Comparison of ENCODE assay signal across 29 mouse cellular contexts in genomic region chr19:40532525-40532924, GRCm38 (mm10). TPM values are rescaled to one million over a fixed set of nuclear protein-coding genes. Genes with fewer than 3 reads are reported as not detected.
DNase-seq lines count a peak whose midpoint lies in the region; ATAC-seq and TF ChIP-seq lines count a peak whose summit lies in the region.
"Had no signal": no experiment of that assay in that cellular context is flagged by ENCODE, and none has a peak within 500 bp of the region (broad histone marks: within the 10 kb centered on the region; RNA-seq: fewer than 3 reads in every experiment).

No protein-coding gene starts in this region.

- no peaks in the 10 kb centered on the region for H3K4me1 ChIP-seq in kidney, adult 2 months (ENCODE audit: control insufficient read depth, insufficient read depth, low read length)
- peaks cover 5% of the 10 kb centered on the region for H3K4me1 ChIP-seq in heart, embryonic 16.5 days (ENCODE audit: control insufficient read depth, insufficient read depth, low read length)
- H3K4me1 ChIP-seq: embryonic facial prominence, embryonic 10.5 days; embryonic facial prominence, embryonic 13.5 days; forebrain, embryonic 12.5 days; forebrain, embryonic 15.5 days; heart, embryonic 15.5 days; hindbrain, embryonic 10.5 days; hindbrain, embryonic 13.5 days; intestine, embryonic 15.5 days had no signal

- no peak overlapping the region for H3K4me2 ChIP-seq in heart, embryonic 16.5 days (ENCODE audit: low read depth, low read length)
- H3K4me2 ChIP-seq: embryonic facial prominence, embryonic 13.5 days; forebrain, embryonic 12.5 days; forebrain, embryonic 15.5 days; heart, embryonic 15.5 days; hindbrain, embryonic 13.5 days; intestine, embryonic 15.5 days had no signal

- 62% methylated on average over 5 of the region's 5 CpGs for WGBS in kidney, adult 2 months
- WGBS in heart, embryonic 16.5 days: 67% methylated on average over 5 of the region's 5 CpGs

- intact Hi-C loops in heart, postnatal 36 days (cut with DNase I): no loop called here
- intact Hi-C loops in heart, postnatal 25 days (cut with DNase I): no loop called here

- TF ChIP-seq CTCF in kidney, adult 2 months (conservative IDR thresholded peaks at IDR 0.05; ENCODE audit: insufficient read depth, insufficient read length, low read depth, low read length): no peak

- H3K9me3 ChIP-seq in heart, embryonic 16.5 days (replicated peaks; ENCODE audit: control insufficient read depth, low read length): no peaks in the 10 kb centered on the region
- H3K9me3 ChIP-seq: embryonic facial prominence, embryonic 13.5 days; forebrain, embryonic 12.5 days; forebrain, embryonic 15.5 days; heart, embryonic 15.5 days; hindbrain, embryonic 10.5 days; hindbrain, embryonic 13.5 days; intestine, embryonic 15.5 days had no signal

- H3K36me3 ChIP-seq in kidney, adult 2 months (ENCODE audit: control insufficient read depth, insufficient read depth, low read length): no peaks in the 10 kb centered on the region
- H3K36me3 ChIP-seq in heart, embryonic 16.5 days (ENCODE audit: control insufficient read depth, insufficient read depth): no peaks in the 10 kb centered on the region
- H3K36me3 ChIP-seq: embryonic facial prominence, embryonic 10.5 days; embryonic facial prominence, embryonic 13.5 days; forebrain, embryonic 12.5 days; forebrain, embryonic 15.5 days; heart, embryonic 15.5 days; hindbrain, embryonic 10.5 days; hindbrain, embryonic 13.5 days; intestine, embryonic 15.5 days had no signal

- peak; percentile 97 for DNase-seq in heart, adult 11 months
- no peak for DNase-seq in heart, postnatal 36 days
- DNase-seq in heart, adult 9 months (ENCODE audit: low spot score in 2 of 2): peak; percentile 39 to 56
- no peak for DNase-seq in heart, postnatal 25 days (ENCODE audit: low spot score)
- peak; percentile 41 for DNase-seq in kidney, adult 2 months
- DNase-seq in kidney, postnatal 25 days: no peak
- no peak for DNase-seq in embryo, embryonic 10.5 days (ENCODE audit: low spot score)
- DNase-seq: adrenal gland, postnatal 10 days; adrenal gland, postnatal 36 days; cerebellum, adult 18-20 months; cerebellum, adult 9-10 months; cerebellum, postnatal 14 days; embryo, embryonic 11 days; gastrocnemius, postnatal 10 days; gastrocnemius, postnatal 36 days; kidney, adult 11 months; kidney, adult 9 months had no signal

- no peak overlapping the region for H3K27ac ChIP-seq in kidney, adult 2 months (ENCODE audit: insufficient read depth, low read depth, low read length)
- H3K27ac ChIP-seq in heart, embryonic 16.5 days (ENCODE audit: low read length): no peak overlapping the region
- H3K27ac ChIP-seq: embryonic facial prominence, embryonic 10.5 days; embryonic facial prominence, embryonic 13.5 days; forebrain, embryonic 12.5 days; forebrain, embryonic 15.5 days; heart, embryonic 15.5 days; hindbrain, embryonic 10.5 days; hindbrain, embryonic 13.5 days; intestine, embryonic 15.5 days had no signal

- H3K4me3 ChIP-seq in kidney, adult 2 months (ENCODE audit: insufficient read depth, low read depth, low read length): no peak overlapping the region
- H3K4me3 ChIP-seq in heart, embryonic 16.5 days (ENCODE audit: low read length): no peak overlapping the region
- H3K4me3 ChIP-seq: embryonic facial prominence, embryonic 10.5 days; embryonic facial prominence, embryonic 13.5 days; erythroblast, embryonic 14.5 days; forebrain, embryonic 12.5 days; forebrain, embryonic 15.5 days; heart, embryonic 15.5 days; hindbrain, embryonic 10.5 days; hindbrain, embryonic 13.5 days; intestine, embryonic 15.5 days had no signal

- H3K9ac ChIP-seq in heart, embryonic 16.5 days (ENCODE audit: low read length): no peak overlapping the region
- H3K9ac ChIP-seq: embryonic facial prominence, embryonic 13.5 days; forebrain, embryonic 12.5 days; forebrain, embryonic 15.5 days; heart, embryonic 15.5 days; hindbrain, embryonic 13.5 days; intestine, embryonic 15.5 days had no signal

- no peak for TF ChIP-seq POLR2A in kidney, adult 2 months (IDR thresholded peaks at IDR 0.05; ENCODE audit: low read depth, low read length)

- 0 out of 2 replicates have a peak, but pooled peaks have one; percentile 45 for ATAC-seq in heart, embryonic 16.5 days (replicated peaks; ENCODE audit: extremely low read depth, insufficient read depth, low FRiP score)
- ATAC-seq: forebrain, embryonic 15.5 days; hindbrain, embryonic 16.5 days; intestine, embryonic 15.5 days; Patski had no signal

- H3K27me3 ChIP-seq in kidney, adult 2 months (replicated peaks; ENCODE audit: control insufficient read depth, insufficient read depth, low read length): no peaks in the 10 kb centered on the region
- no peaks in the 10 kb centered on the region for H3K27me3 ChIP-seq in heart, embryonic 16.5 days (ENCODE audit: control insufficient read depth, insufficient read depth, low read length)
- H3K27me3 ChIP-seq: embryonic facial prominence, embryonic 13.5 days; forebrain, embryonic 12.5 days; forebrain, embryonic 15.5 days; heart, embryonic 15.5 days; hindbrain, embryonic 13.5 days; intestine, embryonic 15.5 days; Patski had no signal

RNA-seq across cellular contexts. Expression of gene Sorbs1, which starts 18.9 kb away (rescaled TPM):
- total RNA-seq in heart, postnatal 36 days (2021): 100 to 1,000 TPM; 766 to 844 TPM
- total RNA-seq in heart, postnatal 25 days (2021): 100 to 1,000 TPM; 604 to 684 TPM
- 43.5 and 52.5 TPM in 2 replicates for polyA plus RNA-seq in kidney, adult 2 months (2012; rRNA removed)
- 141 and 152 TPM in 2 replicates for polyA plus RNA-seq in heart, embryonic 16.5 days (2015; fragmentation: Nextera tagmentation; extraction: Ambion mirVana)

RNA-seq across cellular contexts. Expression of gene Aldh18a1, which starts 55.7 kb away (rescaled TPM):
- 1 to 10 TPM; 6.7 to 7.6 TPM for total RNA-seq in heart, postnatal 36 days (2021)
- 1 to 10 TPM; 7.0 to 7.3 TPM for total RNA-seq in heart, postnatal 25 days (2021)
- 3.5 and 4.1 TPM in 2 replicates for polyA plus RNA-seq in kidney, adult 2 months (2012; rRNA removed)
- 51.9 and 58.3 TPM in 2 replicates for polyA plus RNA-seq in heart, embryonic 16.5 days (2015; fragmentation: Nextera tagmentation; extraction: Ambion mirVana)

Comparison
In these comparisons a context has a peak if more than half of its experiments do, and no peak if none do; other contexts are left out.
1. DNase-seq: peak in heart, adult 11 months (single experiment), heart, adult 9 months (2 of 2) and kidney, adult 2 months (single experiment); none in heart, postnatal 36 days (0 of 2), heart, postnatal 25 days (single experiment), kidney, postnatal 25 days (0 of 2) and embryo, embryonic 10.5 days (single experiment).